Mouse (Mus musculus) cerebellum, postnatal 14 days (tissue): Measurements from ENCODE around the gene C1ql2.

Source experiments
- DNase-seq, 2 experiments: peaks; one replicate each; pipeline ENCODE4 v3.0.0; 2021; ENCODE audit warnings: mixed read lengths in 2 of 2

The C1ql2 gene

GRCm38 (mm10) chr1:120340419-120341171, at the start of gene C1ql2:
C1ql2 (plus strand) TSS chr1:120340582.
- DNase-seq: peak; percentile 15 to 16

GRCm38 (mm10) chr1:120291709-120292108, 48.7 kb upstream of the C1ql2 start:
- DNase-seq: no peak

- DNase-seq: no peak
Observed at GRCm38 (mm10) chr1:120293803-120294202, 46.6 kb upstream of the C1ql2 start.

- no peak for DNase-seq
Observed at GRCm38 (mm10) chr1:120296936-120297335, 43.4 kb upstream of the C1ql2 start.

GRCm38 (mm10) chr1:120305801-120306200, 34.6 kb upstream of the C1ql2 start:
- DNase-seq: no peak

- peak; percentile 44 to 47 for DNase-seq
Observed at GRCm38 (mm10) chr1:120321270-120322021, 18.9 kb upstream of the C1ql2 start.

- DNase-seq: peak; percentile 27 to 43
Observed at GRCm38 (mm10) chr1:120323131-120323561, 17.2 kb upstream of the C1ql2 start.

GRCm38 (mm10) chr1:120327714-120328113, 12.7 kb upstream of the C1ql2 start:
- DNase-seq: peak; percentile 55 to 64

GRCm38 (mm10) chr1:120328212-120328611, 12.2 kb upstream of the C1ql2 start:
- DNase-seq: no peak

- DNase-seq: no peak
Observed at GRCm38 (mm10) chr1:120331841-120332240, 8.5 kb upstream of the C1ql2 start.

GRCm38 (mm10) chr1:120337970-120338369, 2.4 kb upstream of the C1ql2 start:
- DNase-seq: peak; percentile 18 to 31

- no peak for DNase-seq
Observed at GRCm38 (mm10) chr1:120341172-120341675, 842 bp downstream of the C1ql2 start.

- DNase-seq: no peak
Observed at GRCm38 (mm10) chr1:120341811-120342370, 1.5 kb downstream of the C1ql2 start.

- DNase-seq: peak; percentile 56 to 74
Observed at GRCm38 (mm10) chr1:120342371-120342821, 2.0 kb downstream of the C1ql2 start.

- DNase-seq: no peak
Observed at GRCm38 (mm10) chr1:120345001-120345400, 4.6 kb downstream of the C1ql2 start.

- DNase-seq: no peak
Observed at GRCm38 (mm10) chr1:120354387-120354786, 14.0 kb downstream of the C1ql2 start.

- peak; percentile 31 to 34 for DNase-seq
Observed at GRCm38 (mm10) chr1:120357371-120358274, 17.2 kb downstream of the C1ql2 start.

- no peak for DNase-seq
Observed at GRCm38 (mm10) chr1:120363638-120364037, 23.3 kb downstream of the C1ql2 start.

GRCm38 (mm10) chr1:120368138-120368537, 27.8 kb downstream of the C1ql2 start:
- no peak for DNase-seq

- DNase-seq: no peak
Observed at GRCm38 (mm10) chr1:120374131-120374530, 33.7 kb downstream of the C1ql2 start.

- no peak for DNase-seq
Observed at GRCm38 (mm10) chr1:120374832-120375231, 34.5 kb downstream of the C1ql2 start.

- DNase-seq: no peak
Observed at GRCm38 (mm10) chr1:120385029-120385571, 44.7 kb downstream of the C1ql2 start.
